Mouse (Mus musculus): ENCODE results near the gene Dnmt3a.

Gene Dnmt3a

DNA sequence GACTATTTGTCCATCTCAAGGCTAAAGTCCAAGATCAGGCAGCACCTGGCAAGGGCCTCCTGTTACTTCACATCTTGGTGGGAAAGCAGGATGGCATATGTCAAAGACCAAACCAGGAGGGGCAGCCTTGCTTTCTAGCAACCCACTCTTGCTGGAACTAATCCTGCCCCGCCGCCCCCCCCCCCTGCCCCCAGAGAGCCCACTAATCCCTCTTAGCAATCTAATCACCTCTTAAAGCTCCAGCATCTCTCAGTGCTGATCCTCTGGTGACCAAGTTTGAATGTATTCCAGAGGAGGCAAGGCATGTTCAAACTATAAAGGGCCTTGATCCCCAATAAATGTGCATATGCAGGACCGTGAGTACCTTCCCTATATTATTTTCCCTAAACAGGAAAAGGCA is 18.8 kb upstream of the Dnmt3a start:
- no peak for DNase-seq (ENCODE audit: low read depth, low spot score)

- no peak for DNase-seq (ENCODE audit: low read depth, low spot score)
Observed at GRCm38 (mm10) chr12:3787541-3787940, 18.3 kb upstream of the Dnmt3a start.

DNA sequence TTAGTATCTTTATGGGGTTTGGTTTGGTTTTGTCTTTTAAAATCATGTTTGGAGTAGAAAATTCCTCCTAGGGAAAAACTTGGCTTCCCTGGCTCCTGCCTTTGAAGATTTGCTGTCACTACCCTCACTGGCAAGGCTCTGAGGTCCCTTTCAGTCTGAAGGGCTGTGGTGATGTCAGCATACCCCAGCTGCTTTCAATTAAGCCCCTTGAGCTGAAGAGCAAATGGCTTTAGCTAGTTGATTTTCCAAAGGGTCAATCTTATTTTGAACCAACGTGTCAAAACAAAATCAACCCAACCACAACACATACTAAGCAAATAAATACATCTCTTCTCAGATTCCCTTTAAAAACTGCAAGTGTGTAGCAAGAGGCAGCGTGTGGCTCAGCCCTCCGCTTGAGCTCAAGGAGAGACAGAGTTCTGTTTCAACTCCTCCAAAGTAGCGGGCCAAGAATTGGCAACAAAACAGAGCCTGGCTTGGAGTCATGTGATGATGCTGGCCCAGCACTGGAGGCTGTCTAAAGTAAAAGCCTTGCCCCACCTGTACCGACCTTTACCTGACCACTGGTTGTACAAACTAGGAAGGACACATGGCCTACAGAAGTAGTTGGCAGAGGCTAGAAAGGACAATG is 17.3 kb upstream of the Dnmt3a start:
- DNase-seq (ENCODE audit: low read depth, low spot score): no peak

DNA sequence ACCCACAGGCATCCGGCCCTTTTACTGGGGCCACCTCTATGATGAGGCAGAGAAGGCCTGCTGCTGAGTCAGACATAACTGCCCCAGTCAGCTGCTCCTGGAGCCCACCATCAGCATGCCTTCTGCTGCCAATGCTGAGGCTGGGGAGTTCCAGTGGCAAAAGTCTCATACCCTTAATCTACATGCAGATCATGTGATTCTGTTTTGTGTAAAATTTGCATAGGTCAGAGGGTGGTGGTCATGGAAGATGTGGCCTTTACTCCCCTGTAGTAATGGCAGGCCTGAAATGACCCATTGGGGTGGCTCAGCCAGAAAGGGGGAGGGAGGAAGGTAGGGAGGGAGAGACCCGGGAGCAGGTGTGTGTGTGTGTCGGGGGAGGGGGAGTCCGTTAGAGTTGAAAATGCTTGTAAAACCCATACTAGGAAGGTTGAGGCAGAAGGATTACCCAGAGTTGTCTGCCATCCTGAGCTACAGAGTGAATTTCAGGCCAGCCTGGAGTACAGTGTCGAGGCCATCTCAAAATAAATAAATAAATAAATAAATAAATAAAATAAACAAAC is 16.1 kb upstream of the Dnmt3a start:
- DNase-seq (ENCODE audit: low read depth, low spot score): peak; percentile 34

- peak; percentile 53 for DNase-seq (ENCODE audit: low read depth, low spot score)
Observed at GRCm38 (mm10) chr12:3791257-3791656, 14.6 kb upstream of the Dnmt3a start.

GRCm38 (mm10) chr12:3791732-3792131 is 14.1 kb upstream of the Dnmt3a start:
- peak; percentile 95 for DNase-seq (ENCODE audit: low read depth, low spot score)

DNA sequence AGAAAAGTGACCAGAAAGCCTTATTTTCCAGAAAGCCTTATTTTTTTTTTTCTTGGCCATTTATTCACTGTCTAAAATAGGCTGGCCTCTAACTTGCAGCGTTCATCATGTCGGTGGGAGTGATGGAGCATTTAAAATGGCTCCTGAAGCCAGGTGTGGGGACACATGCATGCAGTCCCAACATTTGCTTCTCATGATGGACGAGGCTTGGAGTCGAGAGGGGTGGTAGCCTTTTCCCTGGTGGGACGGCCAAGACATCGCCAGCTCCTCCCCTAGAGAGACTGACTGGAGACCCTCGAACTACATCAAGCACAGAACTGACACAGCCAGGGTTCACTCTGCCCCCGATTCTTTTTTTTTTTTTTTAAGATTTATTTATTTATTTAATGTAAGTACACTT is 13.6 kb upstream of the Dnmt3a start:
- DNase-seq (ENCODE audit: low read depth, low spot score): peak; percentile 60

DNA sequence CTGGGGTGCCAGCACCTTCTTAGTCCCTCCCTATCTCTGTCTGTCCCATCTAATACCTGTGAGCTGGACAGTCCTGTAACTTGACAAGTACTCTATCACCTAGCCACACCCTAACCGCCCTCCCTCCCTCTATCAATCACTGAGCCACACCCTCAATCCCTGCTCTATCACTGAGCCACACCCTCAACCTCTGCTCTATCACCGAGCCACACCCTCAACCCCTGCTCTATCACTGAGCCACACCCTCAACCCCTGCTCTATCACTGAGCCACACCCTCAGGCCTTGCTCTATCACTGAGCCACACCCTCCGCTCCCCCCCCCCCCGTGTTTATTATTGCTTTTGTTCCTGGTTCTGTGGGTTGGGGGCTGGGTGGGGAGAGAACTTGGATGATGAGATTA is 10.2 kb upstream of the Dnmt3a start:
- peak; percentile 46 for DNase-seq (ENCODE audit: low read depth, low spot score)

GRCm38 (mm10) chr12:3799551-3799950 is 6.3 kb upstream of the Dnmt3a start:
- DNase-seq (ENCODE audit: low read depth, low spot score): no peak

DNA sequence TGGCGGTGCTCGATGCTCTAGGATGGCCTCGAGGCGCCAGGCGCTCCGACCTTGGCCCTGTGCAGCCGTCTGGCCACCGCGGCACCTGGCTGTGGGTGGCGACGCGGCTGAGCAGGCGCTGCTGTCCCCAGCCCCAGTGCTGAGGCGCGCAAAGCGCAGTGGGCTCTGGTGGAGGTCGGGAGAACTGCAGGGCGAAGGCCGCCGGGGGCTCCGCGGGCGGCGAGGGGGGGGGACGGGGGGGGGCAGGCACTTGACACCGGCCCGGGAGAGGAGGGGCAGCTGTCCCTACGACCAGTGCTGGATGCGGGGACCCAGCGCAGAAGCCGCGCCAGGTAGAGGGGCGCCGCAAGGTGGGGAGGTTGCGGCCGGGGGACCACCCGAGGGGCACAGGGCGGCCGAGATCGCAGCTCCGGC is 471 bp downstream of the Dnmt3a start:
- DNase-seq (ENCODE audit: low read depth, low spot score): peak; percentile 90

DNA sequence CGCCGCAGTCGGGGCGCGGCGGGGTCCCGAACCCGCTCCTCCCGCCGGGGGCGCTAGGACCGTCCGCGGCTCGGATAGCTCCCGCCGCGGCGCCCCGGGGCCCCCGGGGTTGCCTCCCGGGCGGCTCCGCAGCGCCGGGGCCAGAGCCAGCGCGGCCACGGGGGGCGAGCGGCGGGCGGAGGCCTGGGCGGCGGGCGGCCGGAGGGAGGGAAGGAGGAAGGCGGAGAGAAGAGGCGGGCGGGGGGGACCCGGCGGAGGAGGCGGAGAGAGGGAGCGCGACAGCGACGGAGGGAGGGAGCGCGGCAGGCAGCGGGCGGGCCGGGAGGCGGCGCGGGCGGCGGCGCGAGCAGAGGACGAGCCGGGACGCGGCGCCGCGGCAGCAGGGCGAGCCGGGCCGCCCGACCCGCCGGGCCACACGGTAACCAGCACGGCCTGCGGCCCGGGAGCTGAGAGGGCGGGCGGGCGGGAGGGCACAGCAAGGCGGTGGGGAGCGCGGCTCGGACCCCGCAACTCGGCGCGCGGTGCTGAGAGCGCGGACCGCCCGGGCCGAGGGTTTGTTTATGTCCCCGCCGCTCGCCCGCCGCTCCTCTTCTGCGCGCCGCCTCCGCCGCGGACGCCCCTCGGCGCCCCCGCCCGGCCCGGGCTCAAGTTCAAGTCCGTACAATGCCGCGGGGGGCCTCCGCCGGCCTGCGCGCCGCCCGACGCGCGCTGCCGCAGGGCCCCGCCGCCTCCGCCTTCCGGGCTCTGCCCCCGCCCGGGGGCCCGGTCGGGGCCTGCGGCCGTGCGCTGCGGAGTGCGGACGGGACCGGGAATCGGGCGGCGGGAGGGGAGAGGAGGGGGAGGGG is 1.1 kb downstream of the Dnmt3a start:
- peak; percentile 58 for DNase-seq (ENCODE audit: low read depth, low spot score)

- DNase-seq (ENCODE audit: low read depth, low spot score): peak; percentile 46
Observed at GRCm38 (mm10) chr12:3807548-3808395, 2.0 kb downstream of the Dnmt3a start.

GRCm38 (mm10) chr12:3808396-3808981 is 2.7 kb downstream of the Dnmt3a start:
- peak; percentile 24 for DNase-seq (ENCODE audit: low read depth, low spot score)

GRCm38 (mm10) chr12:3809520-3810180 is 3.8 kb downstream of the Dnmt3a start:
- DNase-seq (ENCODE audit: low read depth, low spot score): no peak

- DNase-seq (ENCODE audit: low read depth, low spot score): no peak
Observed at GRCm38 (mm10) chr12:3810455-3810854, 4.6 kb downstream of the Dnmt3a start.

- DNase-seq (ENCODE audit: low read depth, low spot score): no peak
Observed at GRCm38 (mm10) chr12:3811596-3811995, 5.8 kb downstream of the Dnmt3a start.

- DNase-seq (ENCODE audit: low read depth, low spot score): no peak
Observed at GRCm38 (mm10) chr12:3812251-3812650, 6.4 kb downstream of the Dnmt3a start.

- DNase-seq (ENCODE audit: low read depth, low spot score): no peak
Observed at GRCm38 (mm10) chr12:3813138-3813537, 7.3 kb downstream of the Dnmt3a start.

DNA sequence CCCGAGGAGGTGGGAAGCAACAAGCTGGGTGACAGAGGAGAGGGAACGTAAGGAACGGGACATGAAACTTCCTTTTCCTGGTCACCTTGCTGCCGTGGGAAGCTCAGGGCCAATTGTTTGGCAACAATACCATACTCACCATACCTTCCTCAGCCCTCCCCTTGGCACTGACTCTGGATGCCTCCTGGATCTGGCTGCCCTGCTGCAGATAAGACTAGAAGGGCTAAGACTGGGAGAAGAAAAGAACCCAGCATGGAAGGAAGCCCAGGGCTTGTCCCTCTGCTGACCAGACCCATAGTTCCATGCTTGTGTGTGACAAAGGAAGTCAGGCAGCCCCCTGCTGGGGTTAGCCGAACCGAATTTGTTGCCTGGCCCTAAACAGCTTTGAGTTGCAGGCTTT is 9.6 kb downstream of the Dnmt3a start:
- no peak for DNase-seq (ENCODE audit: low read depth, low spot score)

GRCm38 (mm10) chr12:3817033-3817432 is 11.2 kb downstream of the Dnmt3a start:
- DNase-seq (ENCODE audit: low read depth, low spot score): no peak

- no peak for DNase-seq (ENCODE audit: low read depth, low spot score)
Observed at GRCm38 (mm10) chr12:3817566-3817965, 11.8 kb downstream of the Dnmt3a start.
